Mouse (Mus musculus) embryonic facial prominence, embryonic 13.5 days (tissue): ENCODE measurements at regions not wholly inside any gene's neighbourhood (a gene's known extent, or its start where the extent isn't known, plus 50 kb on each side); places are given as distances from the start of the nearest gene placed in this dataset.

Source experiments
- ATAC-seq: fragments of 200-750 bp; cut with Nextera tagmentation; 2 replicates; pipeline ENCODE4 v1.8.0; 2017; ENCODE audit warnings: low read depth; ENCODE audit not compliant: insufficient number of reproducible peaks, insufficient read depth, low FRiP score, low TSS enrichment
- H3K27ac ChIP-seq: fragments of 300-500 bp; sonication (generic); 2 replicates; pipeline ENCODE4 v1.5.1; 2015; ENCODE audit warnings: moderate library complexity, mild to moderate bottlenecking, inconsistent platforms
- H3K27me3 ChIP-seq: fragments of 300-500 bp; sonication (generic); 2 replicates; pipeline ENCODE4 v1.6.1; 2015; ENCODE audit warnings: mild to moderate bottlenecking, inconsistent platforms
- H3K36me3 ChIP-seq: fragments of 300-500 bp; sonication (generic); 2 replicates; pipeline ENCODE4 v1.6.1; 2015; ENCODE audit warnings: mild to moderate bottlenecking, inconsistent platforms
- H3K4me1 ChIP-seq: fragments of 300-500 bp; sonication (generic); 2 replicates; pipeline ENCODE4 v1.6.1; 2015; ENCODE audit warnings: inconsistent platforms
- H3K4me2 ChIP-seq: fragments of 300-500 bp; sonication (generic); 2 replicates; pipeline ENCODE4 v1.6.1; 2015; ENCODE audit warnings: moderate library complexity, mild to moderate bottlenecking, inconsistent platforms
- H3K4me3 ChIP-seq: fragments of 300-500 bp; sonication (generic); 2 replicates; pipeline ENCODE4 v1.5.1; 2015; ENCODE audit warnings: mild to moderate bottlenecking, inconsistent platforms
- H3K9ac ChIP-seq: fragments of 300-500 bp; sonication (generic); 2 replicates; pipeline ENCODE4 v1.6.1; 2015; ENCODE audit warnings: mild to moderate bottlenecking, inconsistent platforms
- H3K9me3 ChIP-seq: fragments of 300-500 bp; sonication (generic); 2 replicates; pipeline ENCODE4 v1.6.1; 2016; ENCODE audit warnings: inconsistent platforms
- WGBS: fragments of 180-500 bp; shearing (Covaris S2); methylation state at CpG from one replicate; pipeline ENCODE4 v1.1.7; 2015; ENCODE audit warnings: mixed read lengths; 5-methylcytosine and 5-hydroxymethylcytosine counted together

DNA sequence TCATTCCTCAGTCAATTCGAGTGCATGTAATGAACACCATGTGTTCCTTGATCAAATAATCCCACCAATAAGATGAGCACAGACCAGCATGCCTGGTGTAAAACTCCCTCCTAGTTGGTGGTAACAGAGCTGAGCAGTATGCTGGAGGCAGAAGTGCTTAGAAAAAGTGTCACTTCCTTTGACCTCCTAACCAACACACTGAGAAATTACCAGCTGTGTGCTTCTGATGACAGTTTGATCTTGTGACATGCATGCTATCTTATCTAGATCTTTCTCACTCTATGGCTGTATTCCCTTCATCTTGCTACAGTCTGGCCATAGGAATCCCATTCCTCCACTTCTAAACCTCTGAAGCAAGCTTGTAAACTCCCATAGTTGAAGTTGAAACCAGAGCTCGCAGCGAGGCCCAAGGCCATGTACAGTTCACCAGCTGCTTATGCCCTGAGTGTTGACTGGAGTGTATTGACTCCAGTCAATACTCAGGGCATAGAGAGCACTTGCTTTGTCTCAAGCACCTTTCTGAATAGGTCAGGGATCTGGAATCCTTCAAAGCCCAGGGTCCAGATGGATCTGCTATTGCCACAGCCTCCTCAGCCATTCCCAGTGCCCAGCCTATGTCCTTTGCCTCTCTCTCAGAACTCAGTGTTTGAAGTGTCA, 286.5 kb upstream of the 1700056E22Rik start:
- peaks cover 13% of the 10 kb centered on the region for H3K4me1 ChIP-seq
- H3K4me3 ChIP-seq, result no peak overlapping the region
- no peak for ATAC-seq
- no peaks in the 10 kb centered on the region for H3K36me3 ChIP-seq
- H3K9me3 ChIP-seq, result no peaks in the 10 kb centered on the region
- no peak overlapping the region for H3K4me2 ChIP-seq
- no peak overlapping the region for H3K27ac ChIP-seq
- no peak overlapping the region for H3K9ac ChIP-seq
- 48% methylated on average over 3 of the region's 3 CpGs for WGBS
- no peaks in the 10 kb centered on the region for H3K27me3 ChIP-seq

- H3K27ac ChIP-seq, result no peak overlapping the region
- H3K4me2 ChIP-seq, result no peak overlapping the region
- H3K4me1 ChIP-seq, result peaks cover 7% of the 10 kb centered on the region; the same call in 1 of the 2 replicates
- no peaks in the 10 kb centered on the region for H3K36me3 ChIP-seq
- H3K9ac ChIP-seq, result no peak overlapping the region
- no peaks in the 10 kb centered on the region for H3K9me3 ChIP-seq
- peaks cover 8% of the 10 kb centered on the region for H3K27me3 ChIP-seq
- no peak for ATAC-seq
- 86% methylated on average over 19 of the region's 19 CpGs for WGBS
- no peak overlapping the region for H3K4me3 ChIP-seq
Measured at GRCm38 (mm10) chr1:184310185-184310815, 276.2 kb upstream of the 1700056E22Rik start.

DNA sequence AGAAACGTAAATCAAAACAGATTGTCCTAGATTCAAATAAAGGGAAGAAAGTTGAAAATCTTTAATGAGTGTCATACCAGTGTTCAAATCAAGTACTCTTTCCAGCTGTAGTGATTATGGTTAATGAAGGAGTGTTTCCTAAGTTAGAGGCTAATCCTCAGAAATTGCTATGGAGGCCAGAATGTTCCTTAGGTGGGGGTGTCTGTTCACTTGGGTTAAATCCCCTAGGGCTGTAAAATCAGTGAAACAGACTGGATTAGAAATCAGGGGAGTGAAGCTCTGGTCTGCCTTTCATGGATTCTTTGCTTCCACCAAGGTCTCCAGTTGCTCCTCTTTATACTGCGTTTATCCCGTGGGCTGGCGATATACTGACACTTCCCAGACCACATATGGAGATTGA, 270.7 kb upstream of the 1700056E22Rik start:
- 54% methylated on average over 4 of the region's 4 CpGs for WGBS
- Histone ChIP-seq H3K9ac (no peak overlapping the region), H3K4me2 (no peak overlapping the region), H3K4me1 (peaks cover 10% of the 10 kb centered on the region), H3K4me3 (no peak overlapping the region), H3K9me3 (no peaks in the 10 kb centered on the region), H3K27ac (no peak overlapping the region), H3K27me3 (peaks cover 24% of the 10 kb centered on the region), H3K36me3 (no peaks in the 10 kb centered on the region)
- no peak for ATAC-seq

- H3K27me3 ChIP-seq, result peaks cover 30% of the 10 kb centered on the region
- no peaks in the 10 kb centered on the region for H3K9me3 ChIP-seq
- no peaks in the 10 kb centered on the region for H3K36me3 ChIP-seq
- no peak overlapping the region for H3K9ac ChIP-seq
- no peak for ATAC-seq
- H3K4me3 ChIP-seq, result no peak overlapping the region
- WGBS, result 76% methylated on average over 4 of the region's 4 CpGs
- peaks cover 10% of the 10 kb centered on the region for H3K4me1 ChIP-seq
- no peak overlapping the region for H3K27ac ChIP-seq
- no peak overlapping the region for H3K4me2 ChIP-seq
Measured at GRCm38 (mm10) chr1:184304204-184304603, 270.1 kb upstream of the 1700056E22Rik start.

DNA sequence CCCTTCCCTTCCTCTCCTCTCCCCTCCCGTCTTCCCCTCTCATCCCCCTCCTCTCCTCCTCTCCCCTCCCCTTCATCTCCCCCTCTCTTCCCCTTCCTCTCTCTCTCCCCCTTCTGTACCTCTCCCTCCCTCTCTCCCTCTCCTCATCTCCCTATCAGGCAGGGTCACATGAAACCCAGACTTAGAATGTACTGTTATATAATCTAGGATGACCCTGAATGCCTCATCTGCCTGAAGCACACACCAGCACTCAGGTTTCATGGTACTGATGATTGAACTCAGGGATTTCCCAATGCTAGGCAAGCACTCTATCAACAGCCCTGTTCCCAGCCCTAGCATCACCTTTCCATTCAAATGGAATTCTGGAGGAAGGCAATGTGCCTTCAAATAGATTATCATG, 264.6 kb upstream of the 1700056E22Rik start:
- H3K9ac ChIP-seq, result no peak overlapping the region
- peaks cover 39% of the 10 kb centered on the region for H3K27me3 ChIP-seq
- H3K4me2 ChIP-seq, result no peak overlapping the region
- H3K4me3 ChIP-seq, result no peak overlapping the region
- ATAC-seq, result no peak
- no peaks in the 10 kb centered on the region for H3K9me3 ChIP-seq
- H3K36me3 ChIP-seq, result no peaks in the 10 kb centered on the region
- peaks cover 10% of the 10 kb centered on the region for H3K4me1 ChIP-seq
- 29% methylated on average over 1 of the region's 1 CpGs for WGBS
- H3K27ac ChIP-seq, result no peak overlapping the region

- no peak overlapping the region for H3K4me2 ChIP-seq
- no peak overlapping the region for H3K4me3 ChIP-seq
- no peak overlapping the region for H3K9ac ChIP-seq
- WGBS, result 50% methylated on average over 4 of the region's 4 CpGs
- peaks cover 8% of the 10 kb centered on the region for H3K4me1 ChIP-seq
- ATAC-seq, result no peak
- peaks cover 35% of the 10 kb centered on the region for H3K27me3 ChIP-seq
- H3K27ac ChIP-seq, result no peak overlapping the region; the same call in 1 of the 2 replicates
- H3K36me3 ChIP-seq, result no peaks in the 10 kb centered on the region
- H3K9me3 ChIP-seq, result no peaks in the 10 kb centered on the region
Measured at GRCm38 (mm10) chr1:184297001-184297740, 263.1 kb upstream of the 1700056E22Rik start.

DNA sequence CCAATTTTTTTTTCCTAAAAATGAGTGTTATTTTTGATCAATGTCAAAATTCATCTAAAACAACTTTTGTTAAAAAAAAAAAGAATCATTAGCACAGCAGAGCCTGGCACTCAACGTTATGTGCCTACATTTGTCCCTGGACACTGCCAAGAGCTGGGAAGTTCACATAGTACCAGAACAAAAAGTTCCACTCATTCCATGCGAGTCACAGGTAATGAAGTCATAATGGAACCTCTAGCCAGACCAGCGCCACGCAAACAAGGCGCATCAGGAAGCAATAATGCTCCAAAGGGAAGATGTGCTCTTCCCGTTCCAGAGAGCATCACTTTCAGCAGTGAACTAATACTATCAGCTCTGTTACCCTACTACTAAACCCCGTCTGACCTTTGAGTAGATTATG, 257.0 kb upstream of the 1700056E22Rik start:
- Histone ChIP-seq H3K9me3 (no peaks in the 10 kb centered on the region), H3K27me3 (peaks cover 27% of the 10 kb centered on the region), H3K27ac (no peak overlapping the region), H3K4me2 (no peak overlapping the region), H3K36me3 (no peaks in the 10 kb centered on the region), H3K9ac (no peak overlapping the region), H3K4me3 (no peak overlapping the region), H3K4me1 (0 out of 2 replicates have a peak, but pooled peaks cover 5% of the 10 kb centered on the region)
- ATAC-seq, result no peak
- 82% methylated on average over 7 of the region's 7 CpGs for WGBS

- Histone ChIP-seq H3K4me1 (0 out of 2 replicates have a peak, but pooled peaks cover 5% of the 10 kb centered on the region), H3K9me3 (no peaks in the 10 kb centered on the region), H3K4me3 (no peak overlapping the region), H3K9ac (no peak overlapping the region), H3K36me3 (no peaks in the 10 kb centered on the region), H3K27ac (no peak overlapping the region), H3K27me3 (peaks cover 26% of the 10 kb centered on the region), H3K4me2 (no peak overlapping the region)
- 26% methylated on average over 7 of the region's 7 CpGs for WGBS
- ATAC-seq, result no peak
Measured at GRCm38 (mm10) chr1:184289733-184290416, 255.8 kb upstream of the 1700056E22Rik start.

- Histone ChIP-seq H3K4me3 (no peak overlapping the region), H3K9me3 (no peaks in the 10 kb centered on the region), H3K4me2 (no peak overlapping the region), H3K9ac (no peak overlapping the region), H3K4me1 (no peaks in the 10 kb centered on the region), H3K27me3 (peaks cover 19% of the 10 kb centered on the region; the same call in 1 of the 2 replicates), H3K36me3 (no peaks in the 10 kb centered on the region), H3K27ac (no peak overlapping the region)
- 78% methylated on average over 5 of the region's 5 CpGs for WGBS
- ATAC-seq, result no peak
Measured at GRCm38 (mm10) chr1:184281768-184282167, 247.7 kb upstream of the 1700056E22Rik start.

DNA sequence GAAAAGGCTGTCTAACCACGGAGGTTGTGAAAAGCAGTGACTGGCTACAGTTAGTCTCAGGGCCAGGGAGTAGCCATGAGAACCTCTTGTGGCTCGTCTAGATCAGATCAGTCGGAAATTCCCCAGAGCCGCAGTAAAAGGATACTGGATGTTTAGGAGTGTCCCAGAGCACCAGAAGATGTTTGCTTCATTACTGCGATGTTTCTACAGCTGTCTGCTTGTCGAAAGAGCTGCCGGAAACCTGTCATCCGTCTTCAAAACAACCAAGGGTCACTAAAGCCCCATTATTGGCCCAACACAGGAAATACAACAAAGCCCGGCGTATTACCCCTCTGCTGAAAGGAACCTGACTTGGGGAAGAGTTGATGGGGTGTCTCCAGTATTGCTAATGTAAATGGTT, 245.2 kb upstream of the 1700056E22Rik start:
- no peaks in the 10 kb centered on the region for H3K4me1 ChIP-seq
- no peak overlapping the region for H3K4me2 ChIP-seq
- no peak for ATAC-seq
- H3K36me3 ChIP-seq, result no peaks in the 10 kb centered on the region
- H3K9me3 ChIP-seq, result no peaks in the 10 kb centered on the region
- WGBS, result 65% methylated on average over 10 of the region's 10 CpGs
- peaks cover 19% of the 10 kb centered on the region; the same call in 1 of the 2 replicates for H3K27me3 ChIP-seq
- no peak overlapping the region for H3K9ac ChIP-seq
- H3K27ac ChIP-seq, result no peak overlapping the region
- no peak overlapping the region for H3K4me3 ChIP-seq

DNA sequence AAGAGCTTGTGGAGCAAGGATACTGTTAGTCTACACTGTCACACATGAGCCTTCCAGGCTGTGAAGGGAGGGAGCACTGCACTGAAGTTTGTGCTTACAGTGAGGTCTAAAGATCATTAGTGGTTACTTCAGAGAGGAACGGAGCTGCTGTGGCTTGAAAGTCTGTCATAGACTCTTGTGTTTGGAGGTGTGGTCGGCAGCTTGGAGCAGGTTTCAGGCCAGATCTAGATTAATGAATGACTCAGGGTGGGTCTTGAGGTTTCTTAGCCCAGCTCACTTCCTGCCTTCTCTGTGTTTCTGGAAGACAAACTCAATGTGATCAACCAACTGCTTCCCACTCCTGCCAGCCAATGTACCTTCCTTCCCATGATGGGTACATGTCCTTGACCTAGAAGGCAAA, 242.9 kb upstream of the 1700056E22Rik start:
- H3K27ac ChIP-seq, result no peak overlapping the region
- H3K27me3 ChIP-seq, result peaks cover 19% of the 10 kb centered on the region; the same call in 1 of the 2 replicates
- 79% methylated on average over 2 of the region's 2 CpGs for WGBS
- no peaks in the 10 kb centered on the region for H3K36me3 ChIP-seq
- no peaks in the 10 kb centered on the region for H3K9me3 ChIP-seq
- H3K4me3 ChIP-seq, result no peak overlapping the region
- ATAC-seq, result no peak
- no peaks in the 10 kb centered on the region for H3K4me1 ChIP-seq
- H3K4me2 ChIP-seq, result no peak overlapping the region
- H3K9ac ChIP-seq, result no peak overlapping the region
